Mouse (Mus musculus) limb, embryonic 12.5 days (tissue): ENCODE results near the gene Mogat2. TPM values are rescaled to one million over a fixed set of nuclear protein-coding genes. Genes with fewer than 3 reads are reported as not detected.

Experiments used
- ATAC-seq: fragments of 200-750 bp; cut with Nextera tagmentation; 2 replicates; pipeline ENCODE4 v1.8.0; 2017; ENCODE audit warnings: low read depth, moderate TSS enrichment; ENCODE audit not compliant: insufficient number of reproducible peaks, insufficient read depth, low FRiP score, low TSS enrichment
- H3K27ac ChIP-seq: fragments of 300-500 bp; sonication (generic); 2 replicates; pipeline ENCODE4 v1.5.1; 2016; ENCODE audit warnings: mild to moderate bottlenecking, moderate library complexity
- H3K27me3 ChIP-seq: fragments of 300-500 bp; sonication (generic); 2 replicates; pipeline ENCODE4 v1.6.1; 2016; ENCODE audit warnings: mild to moderate bottlenecking, moderate library complexity
- H3K36me3 ChIP-seq: fragments of 300-500 bp; sonication (generic); 2 replicates; pipeline ENCODE4 v1.6.1; 2016; ENCODE audit warnings: mild to moderate bottlenecking, moderate library complexity
- H3K4me1 ChIP-seq: fragments of 300-500 bp; sonication (generic); replicated peaks from 2 replicates; pipeline ENCODE4 v1.6.1; 2016
- H3K4me2 ChIP-seq: fragments of 300-500 bp; sonication (generic); 2 replicates; pipeline ENCODE4 v1.6.1; 2016; ENCODE audit warnings: mild to moderate bottlenecking, moderate library complexity
- H3K4me3 ChIP-seq: fragments of 300-500 bp; sonication (generic); replicated peaks from 2 replicates; pipeline ENCODE4 v1.5.1; 2016; ENCODE audit warnings: mild to moderate bottlenecking
- H3K9ac ChIP-seq: fragments of 300-500 bp; sonication (generic); replicated peaks from 2 replicates; pipeline ENCODE4 v1.6.1; 2016; ENCODE audit warnings: mild to moderate bottlenecking, moderate library complexity
- H3K9me3 ChIP-seq: fragments of 300-500 bp; sonication (generic); 2 replicates; pipeline ENCODE4 v1.6.1; 2016; ENCODE audit warnings: mild to moderate bottlenecking, moderate library complexity
- WGBS: fragments of 180-500 bp; shearing (Covaris S2); methylation state at CpG from one replicate; pipeline ENCODE4 v1.1.7; 2016; 5-methylcytosine and 5-hydroxymethylcytosine counted together
- polyA plus RNA-seq: library from polyadenylated mRNA; unstranded; fragments of >200 nt; fragmentation: Nextera tagmentation; extraction: Ambion mirVana; gene quantifications from 2 replicates; pipeline ENCODE4 v1.2.1, GENCODE M21; 2016

Gene Mogat2
- polyA plus RNA-seq, 1 experiment from 2014 or later = 13.5 TPM

DNA sequence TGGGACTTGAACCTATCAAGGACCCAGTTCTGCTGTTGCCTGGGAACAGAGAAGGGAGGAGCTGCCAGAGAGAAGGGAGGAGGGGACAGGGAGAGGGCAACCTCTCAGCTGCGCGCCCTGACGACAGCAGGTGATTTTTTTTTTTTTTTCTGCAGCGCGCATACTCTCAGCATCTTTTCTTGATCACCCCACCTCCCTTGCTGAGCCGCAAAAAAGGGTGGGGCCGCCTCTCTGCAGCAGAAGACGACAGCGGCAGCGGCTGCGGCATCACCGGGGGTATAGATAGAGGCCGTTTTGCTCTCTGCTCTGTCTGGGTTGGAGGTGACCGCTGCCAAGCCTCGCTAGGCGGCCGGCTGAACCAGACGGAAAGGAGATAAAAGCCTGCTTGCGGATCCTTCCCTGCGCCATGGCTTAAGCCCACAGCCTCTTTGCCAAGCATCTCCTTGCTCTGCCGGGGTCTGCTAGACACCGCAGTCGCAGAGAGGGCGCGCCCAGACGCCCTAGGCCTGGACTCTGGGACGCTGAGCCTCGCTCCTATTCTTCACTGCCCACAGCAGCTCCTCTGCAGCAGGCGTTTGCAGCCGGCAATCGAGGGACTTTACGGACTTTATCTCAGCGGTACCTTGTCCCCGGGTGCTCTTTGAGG is 29.0 kb upstream of the Mogat2 start, which contains the start of gene Map6:
Map6 (plus strand) TSS at position 197 of the 646 bp plus-strand sequence.
- Histone ChIP-seq H3K9me3 (no peaks in the 10 kb centered on the region), H3K27ac (no peak within 1 kb of the TSS), H3K27me3 (peaks cover 61% of the 10 kb centered on the region), H3K4me3 (peak within 1 kb of the TSS; percentile 57), H3K36me3 (no peaks in the 10 kb centered on the region), H3K9ac (peak within 1 kb of the TSS; percentile 57; the same call in 1 of the 2 replicates), H3K4me1 (peaks cover 26% of the 10 kb centered on the region), H3K4me2 (peak within 1 kb of the TSS; percentile 95)
- ATAC-seq = no peak
- WGBS = 0% methylated on average over 33 of the region's 34 CpGs

DNA sequence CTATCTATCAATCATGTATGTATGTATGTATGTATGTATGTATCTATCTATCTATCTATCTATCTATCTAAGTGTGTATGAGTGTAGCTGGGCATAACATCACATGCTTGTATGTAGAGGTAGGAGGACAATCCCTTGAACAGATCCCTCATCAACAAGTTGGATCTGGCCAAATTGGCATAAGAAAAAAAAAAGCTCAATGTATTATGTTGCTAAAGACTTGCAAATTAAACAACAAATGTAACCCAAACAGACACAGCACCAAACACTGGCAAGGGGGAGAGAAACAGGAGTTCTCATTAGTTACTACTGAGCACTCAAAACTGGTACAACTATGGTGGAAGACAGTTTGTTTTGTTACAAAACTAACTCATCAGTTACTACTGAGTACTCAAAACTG is 26.2 kb upstream of the Mogat2 start:
- ATAC-seq = no peak
- Histone ChIP-seq H3K27me3 (peaks cover 44% of the 10 kb centered on the region), H3K36me3 (no peaks in the 10 kb centered on the region), H3K9ac (no peak overlapping the region), H3K9me3 (peaks cover 4% of the 10 kb centered on the region; the same call in 1 of the 2 replicates), H3K4me1 (peaks cover 26% of the 10 kb centered on the region), H3K27ac (no peak overlapping the region), H3K4me2 (no peak overlapping the region), H3K4me3 (no peak overlapping the region)

DNA sequence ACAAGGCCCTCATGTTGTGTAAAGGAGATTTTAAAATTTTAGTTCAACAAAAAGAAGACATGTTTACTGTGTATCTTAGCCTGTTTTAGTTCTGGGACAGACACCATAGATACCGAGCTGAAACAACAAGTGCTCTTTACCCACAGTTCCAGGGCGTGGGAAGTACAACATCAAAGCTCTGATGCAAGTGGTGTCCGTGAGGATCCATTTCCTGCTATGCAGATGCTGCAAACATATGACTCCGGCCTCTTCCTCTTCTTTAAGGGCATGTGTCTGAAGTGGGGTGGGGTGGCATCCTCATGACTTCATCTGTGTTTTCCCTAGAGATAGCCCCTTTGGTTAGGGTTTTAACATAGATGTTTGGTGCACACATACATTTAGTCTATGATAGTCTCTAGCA is 25.1 kb upstream of the Mogat2 start:
- Histone ChIP-seq H3K27ac (no peak overlapping the region), H3K9ac (no peak overlapping the region), H3K4me3 (no peak overlapping the region), H3K27me3 (peaks cover 34% of the 10 kb centered on the region), H3K9me3 (peaks cover 4% of the 10 kb centered on the region; the same call in 1 of the 2 replicates), H3K4me2 (no peak overlapping the region), H3K36me3 (no peaks in the 10 kb centered on the region), H3K4me1 (peaks cover 15% of the 10 kb centered on the region)
- no peak for ATAC-seq
- 62% methylated on average over 4 of the region's 4 CpGs for WGBS

DNA sequence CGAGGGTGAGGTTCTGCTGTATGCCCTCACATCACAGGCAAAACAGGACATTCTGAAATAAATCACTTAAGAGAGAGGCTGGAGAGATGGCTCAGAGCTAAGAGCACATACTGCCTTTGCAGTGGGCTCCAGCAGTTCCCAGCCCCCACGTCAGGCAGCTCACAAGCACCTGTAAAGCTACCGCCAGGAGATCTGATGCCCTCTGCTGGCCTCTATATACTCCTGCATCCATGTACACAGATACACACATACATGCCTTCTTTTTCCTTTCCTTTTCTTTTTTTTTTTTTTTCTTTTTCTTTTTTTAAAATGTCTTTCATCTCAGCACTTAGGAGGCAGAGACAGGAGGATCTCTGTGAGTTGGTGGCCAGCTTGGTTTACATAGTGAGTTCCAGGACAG is 23.5 kb upstream of the Mogat2 start:
- Histone ChIP-seq H3K4me1 (no peaks in the 10 kb centered on the region), H3K27ac (no peak overlapping the region), H3K9me3 (peaks cover 4% of the 10 kb centered on the region; the same call in 1 of the 2 replicates), H3K9ac (no peak overlapping the region), H3K36me3 (no peaks in the 10 kb centered on the region), H3K4me2 (no peak overlapping the region), H3K27me3 (peaks cover 18% of the 10 kb centered on the region), H3K4me3 (no peak overlapping the region)
- ATAC-seq = no peak
- WGBS = 52% methylated on average over 3 of the region's 3 CpGs

DNA sequence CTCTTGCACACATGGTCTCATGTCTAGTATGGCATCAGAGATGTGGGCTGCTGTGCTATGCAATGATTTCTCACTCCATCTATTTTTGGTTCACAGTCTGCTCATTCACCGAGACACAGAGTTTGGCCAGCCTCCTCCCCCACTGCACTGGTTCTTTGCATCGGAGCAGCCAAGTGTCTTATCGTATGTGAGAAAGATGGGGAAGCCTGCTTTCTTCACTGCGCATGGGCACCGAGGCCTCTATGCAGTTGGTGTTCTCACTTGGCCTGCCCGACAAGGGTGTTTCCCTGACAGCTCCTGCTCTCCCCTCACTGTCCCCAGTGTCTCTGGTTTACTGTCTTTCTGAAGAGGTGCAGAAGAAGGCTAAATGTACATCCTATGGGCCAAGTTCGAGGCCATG is 16.6 kb upstream of the Mogat2 start:
- 91% methylated on average over 7 of the region's 7 CpGs for WGBS

DNA sequence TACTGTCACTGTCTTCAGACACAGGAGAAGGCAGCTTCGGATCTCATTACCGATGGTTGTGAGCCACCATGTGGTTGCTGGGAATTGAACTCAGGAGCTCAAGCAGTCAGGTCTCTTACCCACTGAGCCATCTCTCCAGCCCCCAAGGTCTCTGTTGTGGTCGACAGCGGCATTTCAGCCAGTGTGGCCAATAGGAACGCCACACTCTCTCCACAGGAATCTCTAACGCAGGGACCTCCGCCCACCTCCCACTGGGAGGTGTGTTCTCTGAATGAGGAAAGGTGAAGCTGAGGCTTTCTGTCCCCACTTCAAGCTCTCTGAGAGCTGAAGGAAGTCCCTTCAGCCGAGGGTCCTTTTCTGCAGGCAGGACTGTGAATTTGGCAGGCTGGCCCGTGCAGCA is 12.0 kb upstream of the Mogat2 start:
- no peak overlapping the region for H3K4me3 ChIP-seq

More for the DNA sequence above, 16.6 kb upstream of the Mogat2 start:
- H3K27me3 ChIP-seq = peaks cover 11% of the 10 kb centered on the region
- H3K4me3 ChIP-seq = no peak overlapping the region
- H3K4me2 ChIP-seq = no peak overlapping the region
- no peak for ATAC-seq
- H3K27ac ChIP-seq = no peak overlapping the region
- no peak overlapping the region for H3K9ac ChIP-seq
- no peaks in the 10 kb centered on the region for H3K4me1 ChIP-seq
- H3K9me3 ChIP-seq = no peaks in the 10 kb centered on the region
- H3K36me3 ChIP-seq = no peaks in the 10 kb centered on the region

DNA sequence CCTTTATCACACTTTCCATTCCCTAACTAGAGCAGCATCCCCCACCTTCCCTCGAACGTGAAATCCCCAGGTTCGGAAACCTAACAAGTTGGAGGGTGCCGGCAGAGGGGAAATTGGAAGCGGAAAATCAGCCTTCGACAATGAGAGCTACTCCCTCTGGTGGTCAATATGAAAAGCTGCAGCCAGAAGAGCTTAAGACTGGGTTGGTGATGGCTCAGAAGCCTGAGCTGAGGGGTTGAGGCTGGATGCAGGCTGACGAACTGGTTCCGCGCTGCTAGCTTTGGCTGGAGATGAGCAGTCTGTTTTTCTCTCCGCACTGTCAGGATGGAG is 11.1 kb upstream of the Mogat2 start:
- peaks cover 18% of the 10 kb centered on the region for H3K27me3 ChIP-seq
- 2% methylated on average over 10 of the region's 10 CpGs for WGBS
- H3K27ac ChIP-seq = no peak overlapping the region
- peak overlapping the region; percentile 46 for H3K4me3 ChIP-seq
- H3K9me3 ChIP-seq = no peaks in the 10 kb centered on the region
- peak overlapping the region; percentile 77 for H3K4me2 ChIP-seq
- no peaks in the 10 kb centered on the region for H3K36me3 ChIP-seq
- no peak overlapping the region for H3K9ac ChIP-seq
- ATAC-seq = peak; percentile 56; the same call in 1 of the 2 replicates
- peaks cover 10% of the 10 kb centered on the region; the same call in 1 of the 2 replicates for H3K4me1 ChIP-seq

More for the DNA sequence above, 12.0 kb upstream of the Mogat2 start:
- Histone ChIP-seq H3K27me3 (peaks cover 18% of the 10 kb centered on the region), H3K9ac (no peak overlapping the region), H3K27ac (no peak overlapping the region), H3K36me3 (no peaks in the 10 kb centered on the region), H3K4me1 (peaks cover 10% of the 10 kb centered on the region; the same call in 1 of the 2 replicates), H3K4me2 (no peak overlapping the region), H3K9me3 (no peaks in the 10 kb centered on the region)
- ATAC-seq = no peak
- WGBS = 42% methylated on average over 9 of the region's 9 CpGs

DNA sequence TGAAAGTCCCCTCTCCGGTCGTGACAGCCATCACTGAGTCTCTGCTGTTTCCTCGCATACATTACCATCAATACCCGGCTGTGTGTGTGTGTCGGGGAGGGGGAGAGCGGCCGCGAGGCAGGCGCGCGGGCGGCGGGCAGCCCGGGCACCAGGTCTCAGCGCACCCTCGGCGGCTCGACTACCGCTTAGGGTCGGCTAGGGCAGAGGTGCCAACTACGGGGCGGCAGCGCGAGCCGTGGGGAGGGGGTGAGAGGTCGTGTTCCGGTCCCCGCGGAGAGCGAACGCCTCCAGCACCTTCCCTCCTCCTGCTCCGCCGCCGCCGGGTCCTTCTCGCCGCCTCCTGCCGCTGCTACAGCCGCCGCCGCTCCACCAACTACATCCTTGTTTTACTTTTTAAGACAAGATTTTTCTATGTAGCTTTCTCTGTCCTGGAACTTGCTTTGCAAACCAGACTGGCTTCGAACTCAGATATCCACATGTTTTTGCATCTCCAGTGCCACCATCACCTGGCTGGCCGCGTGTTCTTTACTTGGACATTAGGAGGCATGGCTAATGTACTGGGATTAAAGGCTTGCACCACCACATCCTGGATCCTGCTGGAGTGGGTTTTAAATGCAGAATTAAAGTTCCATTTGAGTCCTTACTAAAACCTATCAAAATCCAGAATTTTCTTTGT is 10.6 kb upstream of the Mogat2 start:
- Histone ChIP-seq H3K36me3 (no peaks in the 10 kb centered on the region), H3K9ac (peak overlapping the region; percentile 57), H3K4me2 (peak overlapping the region; percentile 77), H3K27me3 (peaks cover 18% of the 10 kb centered on the region), H3K9me3 (no peaks in the 10 kb centered on the region), H3K27ac (no peak overlapping the region), H3K4me3 (peak overlapping the region; percentile 46), H3K4me1 (peaks cover 10% of the 10 kb centered on the region; the same call in 1 of the 2 replicates)
- 0 out of 2 replicates have a peak, but pooled peaks have one; percentile 15 for ATAC-seq
- 1% methylated on average over 42 of the region's 44 CpGs for WGBS

DNA sequence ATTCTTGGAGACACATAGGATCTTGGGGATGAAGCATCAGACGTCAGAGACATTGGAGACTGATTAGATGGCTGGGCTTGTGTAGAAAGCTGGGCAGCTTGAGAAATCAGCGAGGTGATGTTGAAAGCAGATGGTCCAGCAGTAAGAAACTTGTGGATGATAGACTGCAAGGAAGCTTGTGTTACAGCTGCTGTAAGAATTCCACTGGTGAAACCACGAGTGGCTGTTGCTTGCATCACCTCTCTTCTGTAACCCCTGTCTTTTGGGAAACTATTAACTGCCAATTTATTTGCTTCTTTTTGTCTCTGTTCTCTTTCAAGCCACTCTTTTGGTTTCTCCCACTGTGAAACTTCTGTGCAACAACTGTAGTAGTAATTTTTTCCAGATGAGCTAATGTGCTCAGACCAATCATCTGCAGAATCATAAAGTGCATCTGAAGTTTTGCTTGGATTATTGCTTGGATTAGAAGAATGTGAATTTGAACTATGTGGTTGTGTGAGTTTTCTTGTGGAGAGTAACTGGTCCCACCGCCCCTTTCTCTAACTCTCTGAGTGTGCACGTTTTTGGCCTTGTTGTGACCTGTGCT is 9.8 kb upstream of the Mogat2 start:
- H3K27me3 ChIP-seq = peaks cover 16% of the 10 kb centered on the region
- H3K4me1 ChIP-seq = peaks cover 10% of the 10 kb centered on the region; the same call in 1 of the 2 replicates
- no peak overlapping the region for H3K27ac ChIP-seq
- no peak overlapping the region for H3K4me3 ChIP-seq
- H3K9ac ChIP-seq = no peak overlapping the region
- no peak for ATAC-seq
- H3K9me3 ChIP-seq = no peaks in the 10 kb centered on the region
- no peaks in the 10 kb centered on the region for H3K36me3 ChIP-seq
- WGBS = 19% methylated on average over 5 of the region's 5 CpGs
- 0 out of 2 replicates have a peak overlapping the region, but pooled peaks have one; percentile 77 for H3K4me2 ChIP-seq

DNA sequence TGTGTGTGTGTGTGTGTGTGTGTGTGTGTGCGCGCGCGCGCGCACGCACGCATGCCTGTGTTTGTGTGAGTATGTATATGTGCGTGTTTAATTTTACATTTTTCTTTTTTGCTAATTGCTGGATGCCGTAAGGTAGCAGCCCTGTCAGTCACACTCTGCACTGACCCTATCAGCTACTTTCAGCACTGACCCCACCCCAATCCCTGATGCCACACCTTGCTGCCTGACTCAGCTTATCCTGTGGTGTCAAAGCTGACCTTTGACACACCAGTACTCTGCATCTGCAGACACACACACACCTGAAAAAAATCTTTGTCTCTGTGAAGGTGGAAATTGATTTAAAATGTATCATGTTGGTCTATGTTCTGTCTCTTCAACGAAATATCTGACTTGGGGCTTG is 3.7 kb upstream of the Mogat2 start:
- Histone ChIP-seq H3K4me3 (no peak overlapping the region), H3K4me2 (no peak overlapping the region), H3K4me1 (peaks cover 16% of the 10 kb centered on the region), H3K9me3 (no peaks in the 10 kb centered on the region), H3K27me3 (peaks cover 11% of the 10 kb centered on the region; the same call in 1 of the 2 replicates), H3K27ac (no peak overlapping the region), H3K36me3 (no peaks in the 10 kb centered on the region), H3K9ac (no peak overlapping the region)
- no peak for ATAC-seq
- 96% methylated on average over 11 of the region's 11 CpGs for WGBS

DNA sequence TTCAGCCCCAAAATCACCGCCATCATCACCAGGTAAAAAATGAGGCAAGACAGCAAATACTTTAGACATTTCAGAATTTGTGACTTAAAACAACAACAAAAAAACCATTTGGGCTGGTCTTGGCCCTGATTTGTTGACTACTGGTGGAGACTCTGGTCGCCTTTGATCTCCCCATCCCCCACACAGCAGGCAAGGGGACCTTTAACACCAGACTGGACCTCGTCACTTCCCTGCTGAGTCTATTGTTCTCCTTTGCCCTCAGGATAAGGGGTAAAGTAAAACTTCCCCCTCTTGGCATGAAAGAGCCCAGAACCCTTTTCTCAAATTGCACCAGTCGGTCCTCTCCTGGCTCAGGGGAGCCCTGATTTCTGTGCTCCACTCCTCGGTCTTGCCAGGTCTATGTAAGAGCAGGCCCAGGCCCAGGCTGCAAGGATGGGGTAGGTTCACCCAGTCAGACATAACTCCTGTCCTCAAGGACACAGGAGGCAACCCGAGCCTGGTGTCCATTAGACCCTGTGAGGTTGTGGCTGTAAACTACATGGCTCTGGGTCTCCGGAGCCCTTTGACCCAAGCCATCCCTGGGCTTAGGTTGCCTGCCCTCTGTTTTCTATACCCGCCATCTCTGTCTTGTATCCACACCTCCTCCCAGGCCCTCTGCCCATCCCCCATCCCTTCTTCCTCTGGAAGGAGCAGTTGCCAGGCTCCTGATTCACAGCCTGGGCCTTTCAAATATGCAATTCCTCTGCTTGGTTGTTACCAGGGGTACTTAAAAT is 1.3 kb downstream of the Mogat2 start:
- no peak overlapping the region for H3K4me3 ChIP-seq
- no peaks in the 10 kb centered on the region for H3K9me3 ChIP-seq
- ATAC-seq = no peak
- WGBS = 18% methylated on average over 8 of the region's 8 CpGs
- peaks cover 45% of the 10 kb centered on the region for H3K4me1 ChIP-seq
- H3K27me3 ChIP-seq = peaks cover 11% of the 10 kb centered on the region; the same call in 1 of the 2 replicates
- H3K4me2 ChIP-seq = peak overlapping the region; percentile 61
- no peak overlapping the region for H3K9ac ChIP-seq
- H3K27ac ChIP-seq = peak overlapping the region; percentile 59; the same call in 1 of the 2 replicates
- no peaks in the 10 kb centered on the region for H3K36me3 ChIP-seq
